Mouse (Mus musculus) intestine, embryonic 16.5 days (tissue): ENCODE measurements at regions not wholly inside any gene's neighbourhood (a gene's known extent, or its start where the extent isn't known, plus 50 kb on each side); places are given as distances from the start of the nearest gene placed in this dataset.

Experiments
- ATAC-seq: fragments of 200-750 bp; cut with Nextera tagmentation; 2 replicates; pipeline ENCODE4 v1.8.0; 2017; ENCODE audit warnings: moderate TSS enrichment, moderate library complexity
- H3K27ac ChIP-seq: fragments of 300-500 bp; sonication (generic); 2 replicates; pipeline ENCODE4 v1.5.1; 2014; ENCODE audit warnings: mild to moderate bottlenecking, low read length
- H3K27me3 ChIP-seq: fragments of 300-500 bp; sonication (generic); replicated peaks from 2 replicates; pipeline ENCODE4 v1.6.1; 2014; ENCODE audit warnings: low read length, control low read depth, mixed read lengths; ENCODE audit not compliant: control insufficient read depth, insufficient read depth
- H3K36me3 ChIP-seq: fragments of 300-500 bp; sonication (generic); 2 replicates; pipeline ENCODE4 v1.6.1; 2014; ENCODE audit warnings: low read length, control low read depth; ENCODE audit not compliant: control insufficient read depth, insufficient read depth
- H3K4me1 ChIP-seq: fragments of 300-500 bp; sonication (generic); 2 replicates; pipeline ENCODE4 v1.6.1; 2014; ENCODE audit warnings: low read length, control low read depth, mixed read lengths; ENCODE audit not compliant: control insufficient read depth, insufficient read depth
- H3K4me2 ChIP-seq: fragments of 300-500 bp; sonication (generic); 2 replicates; pipeline ENCODE4 v1.6.1; 2014; ENCODE audit warnings: low read depth, low read length, control low read depth
- H3K4me3 ChIP-seq: fragments of 300-500 bp; sonication (generic); 2 replicates; pipeline ENCODE4 v1.5.1; 2014; ENCODE audit warnings: mild to moderate bottlenecking, low read length
- H3K9ac ChIP-seq: fragments of 300-500 bp; sonication (generic); 2 replicates; pipeline ENCODE4 v1.6.1; 2014; ENCODE audit warnings: low read depth, low read length
- H3K9me3 ChIP-seq: fragments of 300-500 bp; sonication (generic); 2 replicates; pipeline ENCODE4 v1.6.1; 2016; ENCODE audit warnings: low read length, control low read depth; ENCODE audit not compliant: control insufficient read depth
- WGBS: fragments of 180-500 bp; shearing (Covaris S2); extraction: QIAGEN DNeasy Blood & Tissue Kit; methylation state at CpG from one replicate; pipeline ENCODE4 v1.1.7; 2014; 5-methylcytosine and 5-hydroxymethylcytosine counted together

DNA sequence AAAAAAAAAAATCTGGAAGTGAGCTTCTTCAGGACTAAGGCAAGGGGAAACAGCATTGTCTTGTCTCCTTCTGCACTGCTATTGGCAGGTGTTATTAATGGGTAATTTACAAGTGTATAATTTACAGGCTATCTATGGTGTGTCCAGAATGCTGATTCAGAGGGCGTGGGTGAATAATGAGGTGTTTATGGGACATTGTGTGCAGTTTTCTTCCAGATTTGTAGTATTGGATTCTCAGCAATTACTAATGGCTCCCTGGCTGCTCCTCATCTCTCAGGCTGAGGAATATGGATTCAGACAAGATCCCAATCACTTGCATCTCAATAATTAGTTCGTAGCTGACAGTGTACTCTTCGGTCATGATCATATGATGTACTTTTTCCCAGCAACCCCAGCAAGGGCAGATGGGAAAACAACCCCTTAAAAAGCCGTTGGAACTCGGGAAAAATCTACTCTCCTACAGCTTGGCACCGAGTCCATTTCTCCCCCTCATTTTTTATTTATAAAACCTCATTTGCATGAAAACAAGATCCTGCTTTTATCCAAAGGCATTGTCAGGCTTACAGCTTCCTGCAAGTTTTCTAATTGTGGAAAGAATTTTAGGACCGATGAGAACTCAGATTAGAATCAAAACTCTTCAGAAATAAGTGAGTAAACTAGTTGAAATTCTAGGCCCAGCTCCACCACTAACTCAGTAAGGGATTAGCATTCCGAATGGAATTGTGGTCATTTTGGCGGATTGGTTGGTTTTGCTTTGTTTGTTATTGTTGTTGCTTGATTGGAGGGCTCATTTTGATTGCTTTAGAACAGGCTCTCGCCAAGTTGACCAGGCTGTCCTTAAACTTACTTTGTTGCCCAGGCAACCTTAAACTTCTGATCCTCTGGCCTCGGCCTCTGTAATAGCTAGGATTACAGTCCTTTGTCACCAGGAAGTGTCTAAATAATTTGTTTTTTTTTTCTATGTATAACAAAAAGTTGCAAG lies 212.5 kb downstream of the Galc start:
- no peak overlapping the region for H3K9ac ChIP-seq
- H3K36me3 ChIP-seq = no peaks in the 10 kb centered on the region
- H3K27me3 ChIP-seq = no peaks in the 10 kb centered on the region
- H3K4me3 ChIP-seq = no peak overlapping the region
- no peak overlapping the region for H3K27ac ChIP-seq
- peaks cover 3% of the 10 kb centered on the region; the same call in 1 of the 2 replicates for H3K4me1 ChIP-seq
- no peak overlapping the region for H3K4me2 ChIP-seq
- 74% methylated on average over 11 of the region's 11 CpGs for WGBS
- H3K9me3 ChIP-seq = no peaks in the 10 kb centered on the region
- ATAC-seq = peak; percentile 40

DNA sequence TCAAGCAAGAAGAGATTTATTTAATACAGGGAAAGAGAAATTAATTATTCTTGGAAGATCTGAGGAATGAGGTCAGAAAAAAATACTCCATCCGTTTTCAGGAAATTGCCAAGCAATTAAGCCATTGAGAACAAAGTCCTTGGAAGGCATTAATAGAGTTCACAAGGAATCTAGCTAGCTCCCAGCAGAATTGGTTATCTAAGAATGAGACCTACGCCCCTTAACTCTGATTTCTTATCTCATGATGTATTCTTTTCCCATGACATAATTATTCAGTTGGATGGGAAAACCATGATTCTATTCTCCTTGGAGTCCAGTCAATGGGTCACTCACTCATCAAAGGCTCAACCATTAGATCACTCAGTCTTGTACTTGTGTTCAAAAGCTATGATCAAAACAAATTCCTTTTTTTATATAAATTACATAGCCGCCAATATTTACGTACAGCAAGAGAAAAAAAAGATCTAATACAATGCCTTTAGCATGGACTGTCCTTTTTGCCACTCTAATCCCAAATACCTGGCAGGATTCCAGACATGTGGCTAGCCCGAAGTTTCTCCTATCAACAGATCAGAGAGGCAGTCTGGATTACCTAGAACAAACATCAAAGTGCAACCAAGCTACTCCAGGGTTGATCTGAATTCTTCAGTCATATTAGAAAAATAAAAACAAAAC lies 213.3 kb downstream of the Galc start:
- WGBS = 59% methylated on average over 5 of the region's 5 CpGs

DNA sequence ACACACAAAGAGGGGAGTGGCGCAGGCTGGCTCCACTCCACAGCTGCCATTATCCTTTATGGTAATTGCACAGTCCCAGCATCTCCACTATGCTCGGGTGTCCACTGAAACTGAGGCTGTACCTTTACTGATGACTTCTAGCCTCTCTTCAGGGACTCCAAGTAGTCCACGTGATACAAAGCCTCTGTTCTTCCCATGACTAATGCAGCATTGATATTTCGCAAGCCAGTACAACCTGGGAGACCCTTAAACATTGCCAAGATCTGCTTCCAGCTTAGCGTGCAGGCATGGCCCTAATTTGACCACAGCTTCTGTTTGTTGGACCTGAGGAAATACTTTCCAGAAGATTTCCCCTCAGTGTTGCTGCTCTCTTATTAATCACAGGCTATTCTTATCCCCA lies 215.8 kb downstream of the Galc start:
- WGBS = 76% methylated on average over 5 of the region's 5 CpGs
- Histone ChIP-seq H3K4me3 (no peak overlapping the region), H3K9ac (no peak overlapping the region), H3K4me1 (no peaks in the 10 kb centered on the region), H3K4me2 (no peak overlapping the region), H3K36me3 (no peaks in the 10 kb centered on the region), H3K27me3 (no peaks in the 10 kb centered on the region), H3K27ac (no peak overlapping the region), H3K9me3 (no peaks in the 10 kb centered on the region)
- no peak for ATAC-seq

More for the DNA sequence above, 213.3 kb downstream of the Galc start:
- ATAC-seq = peak; percentile 90
- Histone ChIP-seq H3K27ac (no peak overlapping the region), H3K36me3 (no peaks in the 10 kb centered on the region), H3K9ac (no peak overlapping the region), H3K27me3 (no peaks in the 10 kb centered on the region), H3K4me3 (no peak overlapping the region), H3K9me3 (no peaks in the 10 kb centered on the region), H3K4me2 (no peak overlapping the region), H3K4me1 (peaks cover 3% of the 10 kb centered on the region; the same call in 1 of the 2 replicates)

DNA sequence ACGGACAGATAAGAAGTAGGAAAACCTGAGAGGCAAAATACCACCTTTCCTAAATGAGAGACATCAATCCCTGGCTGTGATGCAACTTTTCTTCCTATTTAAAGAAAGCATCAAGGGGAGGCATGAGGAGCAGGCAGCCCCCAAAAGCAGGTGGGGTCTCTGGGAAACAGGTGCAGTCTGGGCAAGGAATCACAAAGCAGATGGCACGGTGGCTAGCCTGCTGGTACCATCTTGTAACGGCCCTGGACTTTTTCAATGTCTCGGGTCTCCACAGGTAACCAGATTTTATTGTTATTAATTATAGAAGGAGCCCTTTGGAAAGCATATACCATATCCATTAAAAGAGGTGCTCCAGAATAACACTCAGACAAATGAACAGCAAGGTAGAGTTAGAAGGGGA lies 219.6 kb downstream of the Galc start:
- Histone ChIP-seq H3K4me1 (no peaks in the 10 kb centered on the region), H3K27ac (no peak overlapping the region), H3K4me3 (no peak overlapping the region), H3K36me3 (no peaks in the 10 kb centered on the region), H3K4me2 (no peak overlapping the region), H3K27me3 (no peaks in the 10 kb centered on the region), H3K9me3 (no peaks in the 10 kb centered on the region), H3K9ac (no peak overlapping the region)
- WGBS = 87% methylated on average over 4 of the region's 4 CpGs
- no peak for ATAC-seq

DNA sequence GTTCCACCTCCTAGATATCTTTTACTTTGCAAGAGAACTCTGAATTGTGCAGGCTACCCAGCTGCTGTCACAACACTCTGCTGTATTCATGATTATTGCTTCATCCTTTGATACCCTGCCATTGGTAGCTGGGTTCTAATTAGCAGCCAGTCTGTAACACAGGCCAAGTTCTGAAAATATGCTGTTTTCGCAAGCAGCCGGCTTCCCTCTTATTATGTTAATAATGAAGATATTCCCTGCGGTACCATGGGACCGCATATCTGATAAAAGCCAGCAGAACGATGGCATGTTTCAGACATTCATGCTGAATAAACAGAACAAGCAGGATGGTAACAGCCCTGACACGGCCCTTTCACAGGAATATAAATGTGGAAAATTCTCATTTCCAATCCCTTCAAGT lies 235.6 kb downstream of the Galc start:
- no peaks in the 10 kb centered on the region for H3K27me3 ChIP-seq
- H3K4me2 ChIP-seq = no peak overlapping the region
- WGBS = 78% methylated on average over 6 of the region's 6 CpGs
- H3K9me3 ChIP-seq = no peaks in the 10 kb centered on the region
- no peaks in the 10 kb centered on the region for H3K36me3 ChIP-seq
- no peak overlapping the region for H3K4me3 ChIP-seq
- no peak overlapping the region for H3K27ac ChIP-seq
- ATAC-seq = no peak
- H3K4me1 ChIP-seq = no peaks in the 10 kb centered on the region
- H3K9ac ChIP-seq = no peak overlapping the region

GRCm38 (mm10) chr12:98014607-98015278 lies 244.5 kb downstream of the Galc start:
- Histone ChIP-seq H3K27ac (no peak overlapping the region), H3K27me3 (no peaks in the 10 kb centered on the region), H3K9me3 (no peaks in the 10 kb centered on the region), H3K9ac (no peak overlapping the region), H3K4me2 (no peak overlapping the region), H3K4me1 (no peaks in the 10 kb centered on the region), H3K4me3 (no peak overlapping the region), H3K36me3 (no peaks in the 10 kb centered on the region)
- 43% methylated on average over 8 of the region's 8 CpGs for WGBS
- ATAC-seq = no peak

DNA sequence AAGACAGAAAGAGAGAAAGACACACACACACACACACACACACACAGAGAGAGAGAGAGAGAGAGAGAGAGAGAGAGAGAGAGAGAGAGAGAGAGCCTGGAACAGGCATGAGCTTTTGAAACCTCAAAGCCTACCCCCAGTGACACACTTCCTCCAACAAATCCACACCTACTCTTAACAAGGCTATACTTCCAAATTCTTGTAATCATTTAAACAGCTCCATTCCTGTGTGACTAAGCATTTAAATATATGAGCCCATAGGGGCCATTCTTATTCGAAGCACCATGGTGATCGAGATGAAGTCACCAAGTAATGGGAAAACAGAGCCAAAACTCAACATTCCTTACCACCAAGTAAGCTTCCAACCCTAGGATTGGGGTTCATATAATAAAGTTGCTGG lies 250.1 kb downstream of the Galc start:
- no peak overlapping the region for H3K9ac ChIP-seq
- no peaks in the 10 kb centered on the region for H3K36me3 ChIP-seq
- no peaks in the 10 kb centered on the region; the same call in 1 of the 2 replicates for H3K4me1 ChIP-seq
- H3K4me2 ChIP-seq = no peak overlapping the region
- 88% methylated on average over 2 of the region's 2 CpGs for WGBS
- no peak overlapping the region for H3K27ac ChIP-seq
- no peaks in the 10 kb centered on the region for H3K27me3 ChIP-seq
- no peak for ATAC-seq
- no peak overlapping the region for H3K4me3 ChIP-seq
- H3K9me3 ChIP-seq = no peaks in the 10 kb centered on the region

- WGBS = 57% methylated on average over 5 of the region's 5 CpGs
- H3K4me1 ChIP-seq = no peaks in the 10 kb centered on the region; the same call in 1 of the 2 replicates
- 0 out of 2 replicates have a peak, but pooled peaks have one; percentile 33 for ATAC-seq
- H3K4me2 ChIP-seq = no peak overlapping the region
- H3K27me3 ChIP-seq = no peaks in the 10 kb centered on the region
- no peak overlapping the region for H3K9ac ChIP-seq
- no peaks in the 10 kb centered on the region for H3K36me3 ChIP-seq
- H3K27ac ChIP-seq = peak overlapping the region; percentile 20; the same call in 1 of the 2 replicates
- no peaks in the 10 kb centered on the region for H3K9me3 ChIP-seq
- H3K4me3 ChIP-seq = no peak overlapping the region
Measured at GRCm38 (mm10) chr12:98005671-98006469, 253.4 kb downstream of the Galc start.
